In genomic region chr14:45656831-45657640, GRCm38 (mm10) we compare ENCODE assay signal across 8 mouse cellular contexts. TPM values are rescaled to one million over a fixed set of nuclear protein-coding genes. Genes with fewer than 3 reads are reported as not detected.
DNase-seq lines count a peak whose midpoint lies in the region; ATAC-seq and TF ChIP-seq lines count a peak whose summit lies in the region.

No protein-coding gene starts in this region.

- H3K4me3 ChIP-seq in G1E (ENCODE audit: low read depth, low read length) = peak overlapping the region; percentile 88
- H3K4me3 ChIP-seq in hindbrain, embryonic 10.5 days = peak overlapping the region; percentile 88

- no peak for TF ChIP-seq CTCF in G1E (IDR thresholded peaks at IDR 0.05; ENCODE audit: low read depth, low read length)

- peaks cover 14% of the 10 kb centered on the region for H3K36me3 ChIP-seq in G1E (replicated peaks)
- no peaks in the 10 kb centered on the region for H3K36me3 ChIP-seq in hindbrain, embryonic 10.5 days

- peak overlapping the region; percentile 94 for H3K27ac ChIP-seq in hindbrain, embryonic 10.5 days

- peaks cover 42% of the 10 kb centered on the region for H3K4me1 ChIP-seq in G1E (ENCODE audit: insufficient read depth, low read depth, low read length)
- peaks cover 37% of the 10 kb centered on the region for H3K4me1 ChIP-seq in hindbrain, embryonic 10.5 days (replicated peaks)

- WGBS in hindbrain, embryonic 10.5 days = under 1% methylated on average over 69 of the region's 69 CpGs

- no peak for ATAC-seq in G1E (ENCODE audit: extremely low read depth, insufficient number of reproducible peaks, low FRiP score, poor library complexity, severe bottlenecking)

- no peaks in the 10 kb centered on the region for H3K27me3 ChIP-seq in G1E (ENCODE audit: insufficient read depth, low read length)
- no peaks in the 10 kb centered on the region for H3K27me3 ChIP-seq in hindbrain, embryonic 10.5 days (ENCODE audit: insufficient read depth, poor library complexity, severe bottlenecking)

- peak; percentile 49 for DNase-seq in G1E (ENCODE audit: low spot score)
- peak; percentile 62 for DNase-seq in cerebellum, adult 8-10 months
- DNase-seq in forelimb bud, embryonic 11.5 days (ENCODE audit: low read depth, low spot score) = peak; percentile 37
- peak; percentile 77 for DNase-seq in hindbrain, embryonic 10.5 days (ENCODE audit: low spot score)
- DNase-seq in layer of hippocampus, adult 9-10 months (ENCODE audit: low spot score) = peak; percentile 27
- DNase-seq in lung, postnatal 10 days = peak; percentile 60
- peak; percentile 64 for DNase-seq in retina, embryonic 14.5 days (ENCODE audit: low spot score)
- DNase-seq in thymus, postnatal 36 days = peak; percentile 61 to 69

- no peaks in the 10 kb centered on the region for H3K9me3 ChIP-seq in G1E (replicated peaks)
- no peaks in the 10 kb centered on the region for H3K9me3 ChIP-seq in hindbrain, embryonic 10.5 days

RNA-seq across cellular contexts. Expression of gene Ddhd1, which starts 0.9 kb away (rescaled TPM):
- total RNA-seq in G1E (2014; fragmentation: Nextera tagmentation) = 52.3 and 55.2 TPM in 2 replicates
- total RNA-seq in G1E (2017) = 31.1 and 31.5 TPM in 2 replicates
- 8.5 TPM in 2 replicates for polyA plus RNA-seq in G1E (2012)
- 8.5 and 9.1 TPM in 2 replicates for polyA plus RNA-seq in hindbrain, embryonic 10.5 days (2016; fragmentation: Nextera tagmentation; extraction: Ambion mirVana)

Comparison
In these comparisons a context has a peak if more than half of its experiments do, and no peak if none do; other contexts are left out.
1. DNase-seq: peak in every context shown above with its lines; median percentile 77 in hindbrain, embryonic 10.5 days; 65 in thymus, postnatal 36 days; 64 in retina, embryonic 14.5 days; 62 in cerebellum, adult 8-10 months; 60 in lung, postnatal 10 days; 49 in G1E; 37 in forelimb bud, embryonic 11.5 days; 27 in layer of hippocampus, adult 9-10 months.